Mouse (Mus musculus) heart, embryonic 14.5 days (tissue): ENCODE measurements around the gene Fkbp15. TPM values are rescaled to one million over a fixed set of nuclear protein-coding genes. Genes with fewer than 3 reads are reported as not detected.

Experiments used
- ATAC-seq: fragments of 200-750 bp; cut with Nextera tagmentation; 2 replicates; pipeline ENCODE4 v1.8.0; 2017; ENCODE audit warnings: low read depth, moderate TSS enrichment; ENCODE audit not compliant: insufficient number of reproducible peaks, insufficient read depth, low FRiP score
- H3K27ac ChIP-seq, 2 experiments: fragments of 200-500 bp in 1 of 2; fragments of 300-500 bp in 1 of 2; sonication (generic) in 1 of 2; replicated peaks in 1 of 2; 2 replicates each; pipeline ENCODE4 v1.5.1; 2012 to 2014; ENCODE audit warnings: low read depth in 2 of 2, low read length in 2 of 2, control low read depth in 1 of 2, mild to moderate bottlenecking in 1 of 2, mixed read lengths in 1 of 2; ENCODE audit not compliant: control insufficient read depth in 1 of 2, insufficient read depth in 1 of 2
- H3K27me3 ChIP-seq: fragments of 300-500 bp; sonication (generic); 2 replicates; pipeline ENCODE4 v1.6.1; 2014; ENCODE audit warnings: mild to moderate bottlenecking, low read length, control low read depth; ENCODE audit not compliant: control insufficient read depth, insufficient read depth
- H3K36me3 ChIP-seq: fragments of 300-500 bp; sonication (generic); 2 replicates; pipeline ENCODE4 v1.6.1; 2014; ENCODE audit warnings: mild to moderate bottlenecking, control low read depth, low read length, mixed read lengths; ENCODE audit not compliant: control insufficient read depth, insufficient read depth
- H3K4me1 ChIP-seq, 2 experiments: fragments of 200-500 bp in 1 of 2; fragments of 300-500 bp in 1 of 2; sonication (generic) in 1 of 2; 2 replicates each; pipeline ENCODE4 v1.6.1; 2012 to 2014; ENCODE audit warnings: low read length in 2 of 2, control low read depth in 1 of 2, mixed read lengths in 1 of 2; ENCODE audit not compliant: control insufficient read depth in 2 of 2, insufficient read depth in 2 of 2
- H3K4me2 ChIP-seq: fragments of 300-500 bp; sonication (generic); 2 replicates; pipeline ENCODE4 v1.6.1; 2014; ENCODE audit warnings: mild to moderate bottlenecking, low read length
- H3K4me3 ChIP-seq, 2 experiments: fragments of 200-500 bp in 1 of 2; fragments of 300-500 bp in 1 of 2; sonication (generic) in 1 of 2; 2 replicates each; pipeline ENCODE4 v1.5.1; 2012 to 2014; ENCODE audit warnings: low read length in 2 of 2, mild to moderate bottlenecking in 2 of 2, control low read depth in 1 of 2, low read depth in 1 of 2, moderate library complexity in 1 of 2; ENCODE audit not compliant: control insufficient read depth in 1 of 2, insufficient read depth in 1 of 2
- H3K9ac ChIP-seq: fragments of 300-500 bp; sonication (generic); 2 replicates; pipeline ENCODE4 v1.6.1; 2014; ENCODE audit warnings: mild to moderate bottlenecking, low read length
- H3K9me3 ChIP-seq: fragments of 300-500 bp; sonication (generic); 2 replicates; pipeline ENCODE4 v1.6.1; 2016; ENCODE audit warnings: low read length, control low read depth; ENCODE audit not compliant: control insufficient read depth
- WGBS: fragments of 180-500 bp; shearing (Covaris S2); extraction: QIAGEN DNeasy Blood & Tissue Kit; methylation state at CpG from one replicate; pipeline ENCODE4 v1.1.7; 2014; 5-methylcytosine and 5-hydroxymethylcytosine counted together
- polyA plus RNA-seq: library from polyadenylated mRNA; unstranded; fragments of >200 nt; fragmentation: Nextera tagmentation; extraction: Ambion mirVana; gene quantifications from 2 replicates; pipeline ENCODE4 v1.2.1, GENCODE M21; 2014

Fkbp15 gene
- polyA plus RNA-seq, 1 experiment from 2014 or later = 20.8 TPM

DNA sequence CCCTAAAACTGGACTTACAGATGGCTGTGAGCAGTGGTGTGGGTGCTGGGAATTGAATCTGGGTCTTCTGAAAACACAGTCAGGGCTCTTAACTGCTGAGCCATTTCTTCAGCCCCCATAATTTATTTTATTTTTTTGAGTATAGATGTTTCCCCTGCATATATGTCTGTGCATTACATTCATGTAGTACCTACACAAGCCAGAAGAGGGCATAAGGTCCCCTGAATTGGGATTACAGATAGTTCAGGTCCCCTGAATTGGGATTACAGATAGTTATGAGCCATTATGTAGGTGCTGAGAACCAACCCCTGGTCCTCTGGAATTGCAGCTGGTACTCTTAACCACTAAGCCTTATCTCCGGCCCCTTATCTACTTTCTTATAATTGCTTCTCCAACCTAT is 16.3 kb downstream of the Fkbp15 start:
- H3K36me3 ChIP-seq = peaks cover 50% of the 10 kb centered on the region
- H3K4me1 ChIP-seq = peaks cover 0 to 3% of the 10 kb centered on the region in 2 experiments; a peak in 3 of 4 replicates
- no peak for ATAC-seq
- H3K9me3 ChIP-seq = no peaks in the 10 kb centered on the region
- H3K4me2 ChIP-seq = no peak overlapping the region
- no peaks in the 10 kb centered on the region for H3K27me3 ChIP-seq
- no peak overlapping the region for H3K27ac ChIP-seq
- H3K9ac ChIP-seq = no peak overlapping the region
- no peak overlapping the region for H3K4me3 ChIP-seq
- 74% methylated on average over 1 of the region's 1 CpGs for whole genome bisulfite sequencing

DNA sequence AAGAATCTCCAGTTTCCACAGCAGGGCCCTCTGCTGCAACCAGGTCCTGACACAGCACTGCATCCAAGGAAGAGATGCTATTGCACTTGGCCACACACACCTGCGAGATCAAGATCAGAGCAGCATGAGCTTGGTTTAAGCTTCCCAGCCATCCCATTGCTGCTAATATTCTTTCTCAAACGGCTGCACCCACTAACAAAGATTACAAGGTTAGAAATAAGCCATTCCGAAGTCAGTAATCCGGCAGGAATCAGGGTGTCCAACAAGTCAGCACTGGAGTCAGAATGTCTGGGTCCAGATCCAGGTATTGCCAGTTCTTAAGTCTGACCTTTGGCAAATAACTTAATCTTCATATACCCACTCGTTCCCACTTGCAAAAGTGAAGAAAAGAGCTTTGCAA is 21.8 kb downstream of the Fkbp15 start:
- Histone ChIP-seq H3K4me3 (no peak overlapping the region), H3K9ac (no peak overlapping the region), H3K27ac (no peak overlapping the region), H3K27me3 (no peaks in the 10 kb centered on the region), H3K4me2 (no peak overlapping the region), H3K36me3 (peaks cover 67% of the 10 kb centered on the region), H3K4me1 (no peaks in the 10 kb centered on the region), H3K9me3 (no peaks in the 10 kb centered on the region)
- no peak for ATAC-seq
- 90% methylated on average over 5 of the region's 5 CpGs for WGBS

DNA sequence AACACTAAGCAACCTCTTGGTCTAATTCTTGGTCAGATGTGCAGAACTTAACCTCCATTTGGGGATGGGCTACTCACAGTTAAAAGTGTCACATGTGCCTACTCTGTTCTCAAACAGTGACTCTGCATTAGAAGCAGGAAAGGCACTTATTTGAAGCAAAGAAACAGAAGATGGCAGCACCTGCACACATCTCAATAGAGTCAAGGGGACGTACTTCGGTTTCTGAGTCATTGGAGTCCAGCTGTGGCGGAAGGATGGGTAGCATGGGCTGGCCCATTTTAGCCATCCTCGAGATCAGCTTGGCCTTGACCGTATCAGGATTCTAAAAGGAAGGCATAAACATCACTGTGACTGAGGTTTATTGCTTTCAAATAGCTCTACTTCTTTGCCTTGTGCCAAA is 28.4 kb downstream of the Fkbp15 start:
- no peak overlapping the region for H3K4me3 ChIP-seq
- no peak overlapping the region for H3K4me2 ChIP-seq
- H3K27me3 ChIP-seq = no peaks in the 10 kb centered on the region
- no peak overlapping the region for H3K9ac ChIP-seq
- no peaks in the 10 kb centered on the region for H3K9me3 ChIP-seq
- ATAC-seq = no peak
- WGBS = 72% methylated on average over 5 of the region's 5 CpGs
- H3K27ac ChIP-seq = no peak overlapping the region
- no peaks in the 10 kb centered on the region for H3K4me1 ChIP-seq
- H3K36me3 ChIP-seq = peaks cover 79% of the 10 kb centered on the region

DNA sequence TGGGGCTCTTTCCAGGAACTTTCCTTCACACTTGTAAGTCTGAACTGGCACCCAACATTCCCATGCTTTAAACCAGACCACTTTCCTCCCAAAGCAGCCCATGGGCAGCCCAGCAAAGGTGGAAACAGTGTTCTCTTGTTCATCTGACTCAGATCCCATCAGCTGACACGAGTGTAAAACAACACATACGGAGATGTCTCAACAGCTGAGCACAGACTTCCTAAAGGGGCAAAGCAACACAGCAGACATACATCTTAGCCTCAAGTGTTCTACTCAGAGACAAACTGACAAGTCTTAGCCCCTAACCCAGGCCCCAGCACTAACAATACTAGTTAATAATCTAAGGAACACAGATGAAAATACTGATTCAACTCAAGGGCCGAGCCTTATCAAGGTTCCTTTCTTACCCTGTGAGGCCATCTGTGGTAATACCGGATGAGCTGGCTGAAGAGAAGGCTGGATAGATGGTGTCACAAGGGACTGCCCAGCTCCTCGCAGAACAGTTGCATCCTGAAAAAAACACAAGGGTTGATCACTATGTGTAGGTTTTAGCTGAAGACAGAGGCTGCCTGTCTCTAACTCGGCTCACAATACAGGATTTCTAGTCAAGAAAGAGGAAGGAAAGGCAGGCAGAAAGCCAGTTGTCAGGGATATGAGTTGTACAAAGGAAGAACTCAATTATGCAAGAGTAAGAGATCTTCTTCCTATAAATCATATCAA is 31.2 kb downstream of the Fkbp15 start:
- H3K9me3 ChIP-seq = no peaks in the 10 kb centered on the region
- peaks cover 0 to 4% of the 10 kb centered on the region in 2 experiments; a peak in 1 of 4 replicates for H3K4me1 ChIP-seq
- H3K9ac ChIP-seq = no peak overlapping the region
- no peak for ATAC-seq
- H3K27me3 ChIP-seq = no peaks in the 10 kb centered on the region
- H3K4me2 ChIP-seq = no peak overlapping the region
- 69% methylated on average over 6 of the region's 6 CpGs for WGBS
- H3K27ac ChIP-seq = no peak overlapping the region
- peaks cover 81% of the 10 kb centered on the region for H3K36me3 ChIP-seq
- H3K4me3 ChIP-seq = no peak overlapping the region

DNA sequence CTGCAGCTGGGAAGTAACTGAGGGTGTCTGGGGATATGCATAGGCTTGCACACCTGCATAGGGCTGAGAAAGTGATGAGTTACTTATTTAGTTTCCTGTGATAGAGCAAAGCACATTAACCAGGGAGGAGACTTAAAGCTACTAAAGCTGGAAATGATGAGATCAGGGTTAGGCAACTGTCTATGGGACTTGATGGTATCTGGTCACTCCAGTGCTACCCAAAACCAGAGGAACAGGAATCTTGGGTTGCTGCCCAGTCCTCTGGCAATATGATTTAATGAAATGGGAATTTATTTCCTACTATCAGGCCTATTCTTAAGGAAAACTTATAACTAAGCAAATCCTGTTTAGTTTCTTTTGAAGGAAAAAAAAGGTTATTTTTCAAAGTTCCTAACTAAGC is 34.2 kb downstream of the Fkbp15 start:
- ATAC-seq = no peak
- Histone ChIP-seq H3K4me2 (no peak overlapping the region), H3K9me3 (no peaks in the 10 kb centered on the region), H3K9ac (no peak overlapping the region), H3K36me3 (peaks cover 84% of the 10 kb centered on the region), H3K27ac (no peak overlapping the region), H3K4me1 (peaks cover 0 to 4% of the 10 kb centered on the region in 2 experiments; a peak in 1 of 4 replicates), H3K27me3 (no peaks in the 10 kb centered on the region), H3K4me3 (no peak overlapping the region)

DNA sequence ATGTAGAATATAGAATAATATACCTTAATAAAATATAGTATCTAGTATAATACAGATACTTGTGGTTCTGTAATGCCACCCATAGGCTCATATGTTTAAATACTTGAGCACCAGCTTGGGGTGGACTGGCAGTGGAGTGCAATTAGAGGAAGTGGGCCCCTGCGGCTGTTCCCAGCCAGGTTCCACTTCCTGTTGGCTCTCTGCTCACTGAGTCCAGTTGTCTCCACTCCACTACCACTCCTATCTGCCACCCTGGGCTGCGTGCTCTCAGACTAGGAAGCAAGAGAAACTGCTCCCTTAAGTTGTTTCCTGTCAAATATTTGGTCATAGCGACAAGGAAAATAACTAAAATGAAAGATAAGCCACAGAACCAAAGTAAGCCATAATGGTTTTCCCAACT is 37.7 kb downstream of the Fkbp15 start:
- Histone ChIP-seq H3K36me3 (peaks cover 91% of the 10 kb centered on the region), H3K4me1 (peaks cover 0 to 4% of the 10 kb centered on the region in 2 experiments; a peak in 1 of 4 replicates)
- no peak for ATAC-seq

DNA sequence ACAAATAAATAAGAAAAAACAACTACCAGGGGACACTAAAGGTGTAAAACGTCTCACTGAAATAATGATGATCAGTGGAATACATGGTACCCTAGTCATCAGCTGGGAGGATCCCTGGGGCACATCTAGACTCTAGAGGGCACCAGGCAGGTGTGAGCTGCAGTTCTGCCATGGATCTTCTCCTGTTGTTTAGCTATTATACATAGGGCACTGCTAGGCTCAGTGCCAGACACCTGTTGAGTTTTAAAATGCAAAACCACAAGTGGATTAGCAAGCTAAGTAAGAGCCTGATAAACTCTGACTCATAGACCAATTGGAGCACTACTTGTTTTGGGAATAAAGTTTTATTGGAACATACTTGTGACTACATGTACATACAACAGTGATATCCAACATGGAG is 42.1 kb downstream of the Fkbp15 start:
- no peak for ATAC-seq
- Histone ChIP-seq H3K27me3 (no peaks in the 10 kb centered on the region), H3K36me3 (peaks cover 78% of the 10 kb centered on the region), H3K9me3 (no peaks in the 10 kb centered on the region), H3K4me1 (no peaks in the 10 kb centered on the region), H3K4me3 (no peak overlapping the region), H3K9ac (no peak overlapping the region), H3K4me2 (no peak overlapping the region), H3K27ac (no peak overlapping the region)
- 55% methylated on average over 1 of the region's 1 CpGs for WGBS

More for the DNA sequence above, 37.7 kb downstream of the Fkbp15 start:
- no peaks in the 10 kb centered on the region for H3K27me3 ChIP-seq
- no peak overlapping the region for H3K27ac ChIP-seq
- no peak overlapping the region for H3K9ac ChIP-seq
- 80% methylated on average over 3 of the region's 3 CpGs for WGBS
- no peak overlapping the region for H3K4me3 ChIP-seq
- no peaks in the 10 kb centered on the region for H3K9me3 ChIP-seq
- H3K4me2 ChIP-seq = no peak overlapping the region

DNA sequence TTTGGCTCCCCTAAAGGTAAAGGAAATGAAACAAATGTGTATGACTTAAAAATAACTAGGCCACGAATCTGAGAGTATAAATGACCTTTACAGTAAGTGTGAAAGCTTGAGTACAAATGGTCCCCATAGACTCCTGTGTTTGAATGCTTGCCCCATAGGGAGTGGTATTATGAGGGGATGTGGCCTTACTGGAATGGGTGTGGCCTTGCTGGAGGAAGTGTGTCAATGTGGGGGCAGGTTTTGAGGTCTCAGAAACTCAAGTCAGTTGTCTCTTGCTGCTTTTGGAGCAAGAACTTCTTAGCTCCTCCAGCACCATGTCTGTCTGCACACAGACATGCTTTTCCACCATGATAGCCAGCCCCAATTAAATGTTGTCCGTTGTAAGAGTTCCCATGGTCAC is 43.9 kb downstream of the Fkbp15 start:
- 78% methylated on average over 2 of the region's 2 CpGs for WGBS
- Histone ChIP-seq H3K4me3 (no peak overlapping the region), H3K27ac (no peak overlapping the region), H3K27me3 (no peaks in the 10 kb centered on the region), H3K36me3 (peaks cover 79% of the 10 kb centered on the region), H3K9ac (no peak overlapping the region), H3K9me3 (no peaks in the 10 kb centered on the region), H3K4me1 (no peaks in the 10 kb centered on the region), H3K4me2 (no peak overlapping the region)
- ATAC-seq = no peak
